Mouse (Mus musculus) cerebellum, adult 2 months (tissue): ENCODE data around the gene Gabarapl1.

Source experiments
- CTCF ChIP-seq: fragments of 200-500 bp; IDR thresholded peaks from 2 replicates; pipeline ENCODE4 v1.5.1; 2011; ENCODE audit warnings: low read depth, mild to moderate bottlenecking, control low read depth, low read length, moderate library complexity, borderline replicate concordance; ENCODE audit not compliant: insufficient read depth
- POLR2A ChIP-seq: fragments of 200-500 bp; IDR thresholded peaks from 2 replicates; pipeline ENCODE4 v1.6.1; 2011; ENCODE audit warnings: low read length, control low read depth, borderline replicate concordance; ENCODE audit not compliant: insufficient read depth

DNA sequence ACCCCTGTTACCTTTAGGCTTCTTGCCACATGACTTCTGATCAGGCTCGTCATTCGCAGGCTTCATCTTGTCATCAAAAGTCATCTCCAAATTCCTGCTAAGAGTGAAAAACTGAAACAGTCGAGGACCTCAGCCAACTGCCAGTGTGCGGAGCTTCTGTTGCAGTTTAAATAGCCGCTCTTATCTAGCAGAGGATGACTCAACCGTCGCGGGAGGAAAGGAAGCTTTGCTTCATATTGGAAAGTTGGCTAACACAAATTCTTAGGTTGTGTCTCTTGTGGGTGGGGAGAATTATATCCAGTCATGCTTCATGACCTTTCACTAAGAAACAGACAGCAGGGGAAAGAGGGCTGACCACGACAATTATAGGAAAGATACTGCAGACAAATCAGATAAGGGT, 25.9 kb upstream of the Gabarapl1 start, which contains the start of gene Olr1:
- TF ChIP-seq POLR2A (no peak), CTCF (no peak)
